Mouse (Mus musculus) adrenal gland, adult (tissue): Measurements from ENCODE around the gene Ccdc47.
A peak's percentile ranks its signal among the peaks of the same experiment; 100 is the strongest.

Experiments used
- DNase-seq, 2 experiments: peaks; one replicate each; pipeline ENCODE4 v3.0.0; 2022 to 2023; ENCODE audit warnings: low spot score in 1 of 2; ENCODE audit not compliant: inconsistent age in 2 of 2

Gene Ccdc47

GRCm38 (mm10) chr11:106215927-106216729, at the start of gene Ccdc47:
Gene Ccdc47, minus strand, starts transcription at chr11:106216344.
- peak; percentile 97 to 98 for DNase-seq

GRCm38 (mm10) chr11:106265570-106265969, 49.4 kb upstream of the Ccdc47 start:
- DNase-seq, result peak in 1 of 2 experiments; percentile 30

- DNase-seq, result peak in 1 of 2 experiments; percentile 37
These were observed 48.8 kb upstream of the Ccdc47 start for GRCm38 (mm10) chr11:106264988-106265387.

GRCm38 (mm10) chr11:106263963-106264362, 47.8 kb upstream of the Ccdc47 start:
- DNase-seq, result peak in 1 of 2 experiments; percentile 29

- DNase-seq, result peak in 1 of 2 experiments; percentile 58
These were observed 44.8 kb upstream of the Ccdc47 start for GRCm38 (mm10) chr11:106260826-106261450.

- DNase-seq, result peak in 1 of 2 experiments; percentile 68
These were observed 40.6 kb upstream of the Ccdc47 start for GRCm38 (mm10) chr11:106256775-106257174.

GRCm38 (mm10) chr11:106255685-106256451, 39.7 kb upstream of the Ccdc47 start, which contains the start of the genes Ftsj3 and Psmc5:
Gene Ftsj3, minus strand, starts transcription at chr11:106256079.
Gene Psmc5, plus strand, starts transcription at chr11:106256154.
- peak; percentile 98 to 100 for DNase-seq

GRCm38 (mm10) chr11:106255174-106255573, 39.0 kb upstream of the Ccdc47 start:
- no peak for DNase-seq

GRCm38 (mm10) chr11:106254767-106255166, 38.6 kb upstream of the Ccdc47 start:
- no peak for DNase-seq

- no peak for DNase-seq
These were observed 33.2 kb upstream of the Ccdc47 start for GRCm38 (mm10) chr11:106249326-106249725.

GRCm38 (mm10) chr11:106246834-106247233, 30.7 kb upstream of the Ccdc47 start:
- no peak for DNase-seq

- DNase-seq, result peak in 1 of 2 experiments; percentile 32
These were observed 17.8 kb upstream of the Ccdc47 start for GRCm38 (mm10) chr11:106233978-106234377.

GRCm38 (mm10) chr11:106220603-106221002, 4.5 kb upstream of the Ccdc47 start:
- DNase-seq, result peak in 1 of 2 experiments; percentile 32

GRCm38 (mm10) chr11:106216730-106217490, 766 bp upstream of the Ccdc47 start, which contains the start of gene Ddx42:
Gene Ddx42, plus strand, starts transcription at chr11:106216926.
- peak; percentile 94 to 97 for DNase-seq

- no peak for DNase-seq
These were observed 689 bp downstream of the Ccdc47 start for GRCm38 (mm10) chr11:106215450-106215859.

- peak in 1 of 2 experiments; percentile 40 for DNase-seq
These were observed 1.3 kb downstream of the Ccdc47 start for GRCm38 (mm10) chr11:106214856-106215255.

GRCm38 (mm10) chr11:106212771-106213170, 3.4 kb downstream of the Ccdc47 start:
- no peak for DNase-seq

- DNase-seq, result no peak
These were observed 14.1 kb downstream of the Ccdc47 start, which contains the start of gene Strada for GRCm38 (mm10) chr11:106202123-106202465. Gene Strada, minus strand, starts transcription at chr11:106202168.

- no peak for DNase-seq
These were observed 14.6 kb downstream of the Ccdc47 start for GRCm38 (mm10) chr11:106201337-106202122.

GRCm38 (mm10) chr11:106200756-106201155, 15.4 kb downstream of the Ccdc47 start:
- DNase-seq, result no peak
